Mouse (Mus musculus) layer of hippocampus, adult 6 months (tissue): Measurements from ENCODE around the gene Cend1. TPM values are rescaled to one million over a fixed set of nuclear protein-coding genes. Genes with fewer than 3 reads are reported as not detected.

ENCODE experiments used
- long read RNA-seq, 2 experiments: library from polyadenylated mRNA; unstranded; transcript quantifications; one replicate each; pipeline ENCODE4 v2.0.0; 2019 to 2020
- polyA plus RNA-seq: library from polyadenylated mRNA; unstranded; fragments of <200 nt; fragmentation: Nextera tagmentation; gene quantifications from 2 replicates; pipeline ENCODE4 v1.2.3, GENCODE M21; 2021

The Cend1 gene
- 138 and 162 TPM in 2 replicates for polyA plus RNA-seq
- long read RNA-seq, experiment 1, transcript Cend1-203 (2 exons, 1,697 nt) = minor isoform, 75 of 332 reads
- long read RNA-seq, experiment 1, transcript Cend1-202 (2 exons, 1,733 nt) = major isoform, 225 of 332 reads
- long read RNA-seq, experiment 1, partial matches to known transcripts = 32 of 332 reads
- long read RNA-seq, experiment 1, other reads (novel, unspliced or antisense) = 0 of 332 reads
- long read RNA-seq, experiment 2, transcript Cend1-203 (2 exons, 1,697 nt) = minor isoform, 352 of 1,748 reads
- long read RNA-seq, experiment 2, transcript Cend1-202 (2 exons, 1,733 nt) = major isoform, 1,351 of 1,748 reads
- long read RNA-seq, experiment 2, partial matches to known transcripts = 40 of 1,748 reads
- long read RNA-seq, experiment 2, other reads (novel, unspliced or antisense) = 5 of 1,748 reads

GRCm38 (mm10) chr7:141429310-141429709, at the start of gene Cend1:
Gene Cend1 (minus strand): TSS chr7:141429491.

GRCm38 (mm10) chr7:141475011-141475804, 45.9 kb upstream of the Cend1 start, which contains the start of the genes Polr2l and Tspan4:
Gene Polr2l (minus strand): TSS chr7:141475132.
Gene Tspan4 (plus strand): TSS chr7:141475240.

GRCm38 (mm10) chr7:141467230-141468030, 38.1 kb upstream of the Cend1 start, which contains the start of gene Cd151:
Gene Cd151 (plus strand): TSS chr7:141467392.

DNA sequence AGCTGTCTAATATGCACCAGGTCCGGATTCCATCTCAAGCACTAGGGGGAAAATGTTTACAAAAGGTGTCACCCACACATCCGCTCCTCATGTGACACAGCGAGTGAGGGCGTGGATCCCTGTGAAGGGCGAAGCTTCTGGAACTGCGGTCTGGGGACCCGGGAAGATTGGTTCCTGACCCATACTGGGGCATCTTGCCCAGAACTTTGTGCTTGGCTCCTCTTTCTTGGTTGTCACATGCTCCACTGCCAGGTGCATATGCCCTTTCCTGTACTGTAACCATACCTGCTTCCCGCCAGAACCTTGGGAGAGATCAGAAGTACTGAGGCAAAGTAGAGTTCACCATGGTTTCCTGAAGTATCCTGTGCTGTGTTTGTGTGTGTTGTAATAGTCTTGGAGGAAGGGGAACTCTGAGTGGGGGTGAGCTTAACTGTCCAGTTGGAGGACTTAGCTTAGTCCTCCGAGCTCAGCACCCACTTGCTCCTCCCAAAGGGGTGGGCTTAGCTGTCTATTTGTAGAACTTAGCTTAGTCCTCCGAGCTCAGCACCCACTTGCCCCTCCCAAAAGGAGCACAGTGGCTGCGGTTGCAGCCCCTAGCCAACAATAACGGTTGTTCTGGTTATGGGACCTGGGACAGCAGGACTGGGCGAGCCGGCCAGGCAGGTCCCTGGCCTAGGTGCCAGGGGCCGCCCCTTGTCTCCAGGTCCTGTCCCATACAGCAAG, 31.3 kb upstream of the Cend1 start, which contains the start of gene Cracr2b:
TSS of gene Cracr2b (plus strand) at position 704 of the 723 bp plus-strand sequence.

DNA sequence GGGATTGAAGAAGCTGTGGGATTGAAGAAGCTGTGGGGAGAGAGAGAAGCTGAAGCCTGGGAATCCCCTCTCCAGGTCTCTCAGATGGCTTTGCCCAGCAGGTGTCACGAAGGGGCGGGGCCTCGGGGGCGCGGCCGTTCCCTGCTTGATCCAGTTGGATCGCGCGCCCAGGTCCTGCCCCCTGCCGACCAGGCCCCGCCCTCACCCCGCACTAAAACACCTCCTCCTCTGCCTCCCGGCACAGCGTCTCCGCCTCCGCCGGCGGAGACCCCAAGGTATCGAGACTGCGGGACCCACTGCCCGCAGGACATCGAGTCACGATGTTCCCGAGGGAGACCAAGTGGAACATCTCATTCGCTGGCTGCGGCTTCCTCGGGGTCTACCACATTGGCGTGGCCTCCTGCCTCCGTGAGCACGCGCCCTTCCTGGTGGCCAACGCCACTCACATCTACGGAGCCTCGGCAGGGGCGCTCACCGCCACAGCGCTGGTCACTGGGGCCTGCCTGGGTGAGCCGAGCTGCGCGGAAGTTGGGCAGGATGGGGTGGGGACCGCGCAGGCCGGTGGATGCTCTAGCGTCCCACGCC, 25.8 kb upstream of the Cend1 start, which contains the start of gene Pnpla2:
TSS of gene Pnpla2 (plus strand) at position 232 of the 585 bp plus-strand sequence.

GRCm38 (mm10) chr7:141447110-141447991, 18.1 kb upstream of the Cend1 start, which contains the start of gene Rplp2:
Gene Rplp2 (plus strand): TSS chr7:141447370.

GRCm38 (mm10) chr7:141443828-141444237, 14.5 kb upstream of the Cend1 start, which contains the start of gene Pidd1:
Gene Pidd1 (minus strand): TSS chr7:141444025.

DNA sequence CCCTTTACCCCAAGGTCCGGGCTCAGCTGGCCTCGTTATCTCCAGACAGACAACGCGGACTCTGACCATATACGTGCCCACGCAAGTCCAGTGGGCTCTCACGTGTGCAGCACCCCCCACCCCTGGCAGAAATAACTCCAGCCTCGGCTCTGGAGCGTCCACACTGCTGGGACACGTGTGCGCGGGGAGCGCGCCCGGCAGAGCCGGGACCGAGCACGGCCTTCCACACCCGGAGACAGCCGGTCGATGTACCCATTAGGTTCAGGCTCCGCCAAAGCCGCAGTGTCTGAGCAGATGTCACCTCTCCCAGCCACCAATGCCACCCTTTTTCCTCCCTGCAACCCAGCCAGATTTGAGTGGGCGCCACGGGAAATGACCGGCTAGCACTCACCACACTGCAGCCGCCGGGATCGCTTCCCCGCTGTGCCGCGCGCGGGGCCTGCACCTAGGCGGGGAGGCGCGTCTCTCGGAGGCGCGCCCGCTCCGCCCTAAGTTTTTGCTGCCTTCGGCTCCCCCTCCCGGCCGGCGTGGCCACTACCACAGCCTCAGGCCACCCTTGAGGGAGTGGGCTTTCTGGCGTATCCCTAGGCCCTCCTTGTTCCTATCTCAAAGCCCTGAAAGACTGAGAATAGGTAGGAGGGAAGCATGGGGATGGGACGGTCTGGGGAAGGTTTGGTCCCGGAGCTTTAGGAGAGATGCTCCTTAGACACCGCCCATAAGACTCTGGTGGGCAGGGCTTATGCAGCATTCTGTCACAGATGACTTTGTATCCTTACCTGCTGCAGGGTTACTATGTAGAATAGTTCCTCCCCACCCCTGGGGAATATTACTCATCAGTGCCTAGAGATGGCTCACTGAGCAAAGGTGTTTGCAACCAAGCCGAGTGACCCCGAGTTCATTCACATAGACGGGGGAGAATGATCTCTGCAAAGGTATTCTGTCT, 8.2 kb upstream of the Cend1 start, which contains the start of gene Slc25a22:
TSS of gene Slc25a22 (minus strand) at position 715 of the 943 bp plus-strand sequence.

DNA sequence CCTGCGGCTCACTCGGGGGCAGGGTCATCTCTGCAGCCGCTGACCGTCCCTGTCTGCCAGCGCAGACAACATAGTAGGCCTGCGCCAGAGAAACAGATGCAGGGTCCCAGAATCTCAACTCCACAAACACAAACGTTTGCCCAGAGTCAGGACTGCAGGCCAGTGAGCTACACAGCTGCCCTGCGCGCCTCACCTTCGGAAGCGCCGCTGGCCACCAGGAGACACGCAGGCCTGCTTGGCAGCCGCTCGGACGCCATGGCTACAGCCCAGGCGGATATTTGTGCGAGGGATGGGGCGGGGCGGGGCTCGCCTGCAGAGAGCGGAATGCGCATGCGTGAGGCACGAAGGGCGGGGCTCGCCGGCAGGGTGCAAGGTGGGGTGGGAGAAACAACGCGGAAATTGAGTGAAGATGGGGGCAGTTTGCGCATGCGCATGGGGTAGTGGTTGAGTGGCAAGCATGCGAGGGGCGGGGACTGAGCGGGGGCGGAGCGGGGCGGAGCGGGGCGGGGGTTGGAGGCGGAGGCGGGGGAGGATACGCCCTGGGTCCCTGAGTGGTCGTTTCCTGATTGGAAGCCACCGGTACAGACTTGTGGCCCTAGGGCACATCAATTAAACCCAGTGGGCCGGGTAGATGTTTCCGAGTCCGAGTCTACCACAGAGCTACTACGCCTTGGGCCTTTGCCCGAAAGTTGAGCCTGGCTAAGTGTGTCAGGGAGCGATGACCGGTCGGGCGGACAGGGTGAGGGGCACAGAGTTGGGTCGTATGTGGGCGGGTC, 15.3 kb downstream of the Cend1 start, which contains the start of gene Gatd1:
TSS of gene Gatd1 (minus strand) at position 328 of the 776 bp plus-strand sequence.

DNA sequence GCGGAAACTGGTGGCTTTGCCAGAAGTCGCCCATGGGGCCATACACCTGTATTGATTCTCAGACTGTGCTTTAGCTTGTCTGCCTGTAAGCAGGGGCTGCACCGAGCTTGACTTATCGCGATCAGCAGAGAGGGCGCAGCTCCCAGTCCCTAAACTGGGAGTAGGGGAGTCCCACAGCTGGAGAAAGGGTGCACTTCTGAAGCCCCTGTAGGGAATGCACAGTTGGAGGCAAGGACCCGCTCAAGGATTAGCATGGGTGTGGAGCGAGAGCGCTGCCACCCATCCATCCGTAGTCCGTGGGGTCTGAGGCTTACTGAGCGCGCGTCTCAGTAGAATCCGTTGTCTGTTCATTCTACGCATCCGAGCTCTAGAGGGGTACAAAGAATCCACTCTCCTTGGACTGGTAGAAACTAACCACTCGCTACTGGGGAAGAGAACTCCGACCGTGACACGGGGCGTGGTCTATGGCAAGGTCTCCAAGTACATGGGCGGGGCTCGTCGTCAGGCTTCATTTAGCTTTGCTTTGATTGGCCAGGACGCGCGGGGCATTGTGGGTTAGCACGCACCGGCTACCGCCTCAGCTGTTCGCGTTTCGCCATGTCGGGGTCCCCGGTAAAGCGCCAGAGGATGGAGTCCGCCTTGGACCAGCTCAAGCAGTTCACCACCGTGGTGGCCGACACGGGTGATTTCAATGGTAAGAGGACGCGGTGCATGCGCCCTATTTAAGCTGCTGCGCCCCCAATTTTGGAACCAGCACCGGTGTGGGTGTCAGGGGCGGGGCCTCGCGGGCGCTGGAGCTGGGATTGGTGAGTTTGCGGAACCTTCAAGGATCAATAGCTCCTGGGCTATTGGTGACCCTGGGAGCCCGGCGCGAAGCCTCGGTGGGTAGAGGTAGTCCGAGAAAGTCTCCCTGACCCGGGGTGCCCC, 37.4 kb downstream of the Cend1 start, which contains the start of gene Taldo1:
TSS of gene Taldo1 (plus strand) at position 575 of the 927 bp plus-strand sequence.

Other genes with a start within 250 kb of the Cend1 start
- gene Hras, start 235.5 kb downstream of the Cend1 start, polyA plus RNA-seq = 44.0 and 48.3 TPM in 2 replicates
- gene Lrrc56, start 235.3 kb downstream of the Cend1 start, polyA plus RNA-seq = 3.0 and 3.7 TPM in 2 replicates
- gene Lmntd2, start 215.4 kb downstream of the Cend1 start, polyA plus RNA-seq = 0.19 TPM in 1 of 2 replicates, not detected in the other
- gene Rassf7, start 213.6 kb downstream of the Cend1 start, polyA plus RNA-seq = 2.4 and 2.5 TPM in 2 replicates
- gene Phrf1, start 200.7 kb downstream of the Cend1 start, polyA plus RNA-seq = 21.3 and 23.3 TPM in 2 replicates
- gene Irf7, start 163.0 kb downstream of the Cend1 start, polyA plus RNA-seq = 2.7 TPM in 2 replicates
- gene Cdhr5, start 152.7 kb downstream of the Cend1 start, polyA plus RNA-seq = 0.06 TPM in 1 of 2 replicates, not detected in the other
- gene Sct, start 150.4 kb downstream of the Cend1 start, polyA plus RNA-seq = 0.67 and 0.82 TPM in 2 replicates
- gene Drd4, start 137.5 kb downstream of the Cend1 start, polyA plus RNA-seq = 0.09 and 0.15 TPM in 2 replicates
- gene Deaf1, start 101.8 kb downstream of the Cend1 start, polyA plus RNA-seq = 65.4 and 72.8 TPM in 2 replicates
- 32.9 and 33.3 TPM in 2 replicates for gene Tmem80, start 101.8 kb downstream of the Cend1 start, polyA plus RNA-seq
- 2.8 and 5.0 TPM in 2 replicates for gene Eps8l2, start 90.6 kb downstream of the Cend1 start, polyA plus RNA-seq
- 301 and 321 TPM in 2 replicates for gene Taldo1, start 37.3 kb downstream of the Cend1 start, polyA plus RNA-seq
- gene Gatd1, start 15.4 kb downstream of the Cend1 start, polyA plus RNA-seq = 46.9 and 50.3 TPM in 2 replicates
- 111 and 136 TPM in 2 replicates for gene Slc25a22, start 8.4 kb upstream of the Cend1 start, polyA plus RNA-seq
- gene Pidd1, start 14.5 kb upstream of the Cend1 start, polyA plus RNA-seq = 0.33 and 0.48 TPM in 2 replicates
- 2,193 and 2,396 TPM in 2 replicates for gene Rplp2, start 17.9 kb upstream of the Cend1 start, polyA plus RNA-seq
- gene Pnpla2, start 25.7 kb upstream of the Cend1 start, polyA plus RNA-seq = 14.8 and 16.6 TPM in 2 replicates
- 2.9 and 4.7 TPM in 2 replicates for gene Cracr2b, start 31.6 kb upstream of the Cend1 start, polyA plus RNA-seq
- gene Cd151, start 37.9 kb upstream of the Cend1 start, polyA plus RNA-seq = 34.7 and 46.2 TPM in 2 replicates
- 91.9 and 96.6 TPM in 2 replicates for gene Polr2l, start 45.6 kb upstream of the Cend1 start, polyA plus RNA-seq
- gene Tspan4, start 45.7 kb upstream of the Cend1 start, polyA plus RNA-seq = 27.1 and 34.9 TPM in 2 replicates
- gene Chid1, start 110.4 kb upstream of the Cend1 start, polyA plus RNA-seq = 69.3 and 75.3 TPM in 2 replicates
- 140 and 157 TPM in 2 replicates for gene Ap2a2, start 132.7 kb upstream of the Cend1 start, polyA plus RNA-seq
- not detected in 2 replicates for gene Muc6, start 225.8 kb upstream of the Cend1 start, polyA plus RNA-seq